8 mouse cellular contexts compared by ENCODE assay signal in genomic region chr4:63213907-63214621, GRCm38 (mm10). TPM values are rescaled to one million over a fixed set of nuclear protein-coding genes. Genes with fewer than 3 reads are reported as not detected.
DNase-seq lines count a peak whose midpoint lies in the region; ATAC-seq and TF ChIP-seq lines count a peak whose summit lies in the region.

Gene Col27a1 (plus strand): TSS chr4:63214004.

- TF ChIP-seq POLR2A in heart, adult 2 months (IDR thresholded peaks at IDR 0.05; ENCODE audit: insufficient read depth, low read depth, low read length), result no peak
- no peak for TF ChIP-seq POLR2A in embryonic fibroblast, embryonic 13.5 days (IDR thresholded peaks at IDR 0.05; ENCODE audit: low read depth, low read length)

- intact Hi-C loops in heart, adult 2 months (cut with DNase I), result loop anchor here (2.0 kb wide), 1 partner anchor 65 kb away; no protein-coding TSS in a partner anchor
- intact Hi-C loops in heart, postnatal 36 days (cut with DNase I), result loop anchor here (2.0 kb wide), 1 partner anchor 29 kb away; no protein-coding TSS in a partner anchor

- H3K27ac ChIP-seq in heart, adult 2 months, result no peak within 1 kb of the TSS
- no peak within 1 kb of the TSS for H3K27ac ChIP-seq in embryonic fibroblast, embryonic 13.5 days (ENCODE audit: insufficient read depth, low read length)
- no peak within 1 kb of the TSS; the same call in 1 of the 2 replicates for H3K27ac ChIP-seq in limb, embryonic 11.5 days (replicated peaks; ENCODE audit: low read depth, low read length)
- no peak within 1 kb of the TSS for H3K27ac ChIP-seq in neural tube, embryonic 13.5 days (replicated peaks)

- TF ChIP-seq CTCF in heart, adult 2 months (IDR thresholded peaks at IDR 0.05), result peak; percentile 44
- TF ChIP-seq CTCF in G1E (IDR thresholded peaks at IDR 0.05; ENCODE audit: low read depth, low read length), result no peak
- TF ChIP-seq CTCF in embryonic fibroblast, embryonic 13.5 days (IDR thresholded peaks at IDR 0.05; ENCODE audit: borderline replicate concordance, insufficient read depth, low read length), result no peak

- H3K79me2 ChIP-seq in heart, adult 2 months (replicated peaks; ENCODE audit: control insufficient read depth, insufficient read depth, low read length), result no peaks in the 10 kb centered on the region

- peaks cover 90% of the 10 kb centered on the region for H3K9me3 ChIP-seq in G1E (replicated peaks)
- H3K9me3 ChIP-seq in limb, embryonic 11.5 days (ENCODE audit: control insufficient read depth, low read length), result no peaks in the 10 kb centered on the region
- H3K9me3 ChIP-seq in neural tube, embryonic 13.5 days, result no peaks in the 10 kb centered on the region

- WGBS in heart, adult 2 months, result 2% methylated on average over 61 of the region's 61 CpGs
- under 1% methylated on average over 57 of the region's 61 CpGs for WGBS in limb, embryonic 11.5 days
- under 1% methylated on average over 61 of the region's 61 CpGs for WGBS in neural tube, embryonic 13.5 days

- H3K9ac ChIP-seq in heart, adult 2 months (ENCODE audit: low read depth, low read length), result no peak within 1 kb of the TSS
- peak within 1 kb of the TSS; percentile 66 for H3K9ac ChIP-seq in limb, embryonic 11.5 days (ENCODE audit: low read length)
- H3K9ac ChIP-seq in neural tube, embryonic 13.5 days, result peak within 1 kb of the TSS; percentile 54

- H3K4me3 ChIP-seq in heart, adult 2 months, result peak within 1 kb of the TSS; percentile 31; the same call in 1 of the 2 replicates
- peak within 1 kb of the TSS; percentile 36; the same call in 1 of the 2 replicates for H3K4me3 ChIP-seq in G1E (ENCODE audit: low read depth, low read length)
- H3K4me3 ChIP-seq in embryonic fibroblast, embryonic 13.5 days (ENCODE audit: insufficient read depth, low read length), result 0 out of 2 replicates have a peak within 1 kb of the TSS, but pooled peaks have one; percentile 4
- peak within 1 kb of the TSS; percentile 74 for H3K4me3 ChIP-seq in limb, embryonic 11.5 days (ENCODE audit: low read depth, low read length)
- H3K4me3 ChIP-seq in neural tube, embryonic 13.5 days, result peak within 1 kb of the TSS; percentile 66

- no peak for TF ChIP-seq EP300 in heart, adult 2 months (IDR thresholded peaks at IDR 0.05; ENCODE audit: insufficient read depth, low read depth, low read length)

- no peaks in the 10 kb centered on the region for H3K36me3 ChIP-seq in heart, adult 2 months (ENCODE audit: control insufficient read depth, insufficient read depth, low read length)
- H3K36me3 ChIP-seq in G1E (replicated peaks), result no peaks in the 10 kb centered on the region
- no peaks in the 10 kb centered on the region for H3K36me3 ChIP-seq in limb, embryonic 11.5 days (ENCODE audit: control insufficient read depth, insufficient read depth, low read length)
- no peaks in the 10 kb centered on the region for H3K36me3 ChIP-seq in neural tube, embryonic 13.5 days

- H3K4me1 ChIP-seq in heart, adult 2 months (ENCODE audit: control insufficient read depth, insufficient read depth, low read length), result peaks cover 4% of the 10 kb centered on the region
- no peaks in the 10 kb centered on the region for H3K4me1 ChIP-seq in G1E (ENCODE audit: insufficient read depth, low read depth, low read length)
- peaks cover 13% of the 10 kb centered on the region; the same call in 1 of the 2 replicates for H3K4me1 ChIP-seq in embryonic fibroblast, embryonic 13.5 days (ENCODE audit: control insufficient read depth, insufficient read depth, low read length)
- H3K4me1 ChIP-seq in limb, embryonic 11.5 days (ENCODE audit: control insufficient read depth, insufficient read depth, low read length), result peaks cover 8% of the 10 kb centered on the region
- H3K4me1 ChIP-seq in neural tube, embryonic 13.5 days (replicated peaks), result peaks cover 29% of the 10 kb centered on the region

- ATAC-seq in G1E (ENCODE audit: extremely low read depth, insufficient number of reproducible peaks, low FRiP score, poor library complexity, severe bottlenecking), result no peak
- peak; percentile 60 for ATAC-seq in limb, embryonic 11.5 days (ENCODE audit: insufficient number of reproducible peaks, low FRiP score, low TSS enrichment, low read depth)
- ATAC-seq in neural tube, embryonic 13.5 days (ENCODE audit: low read depth), result peak; percentile 41

- DNase-seq in heart, adult 2 months, result peak in 1 of 2 experiments; percentile 33
- DNase-seq in heart, postnatal 36 days, result no peak
- no peak for DNase-seq in G1E (ENCODE audit: low spot score)
- DNase-seq in limb, embryonic 11.5 days (ENCODE audit: low spot score), result peak; percentile 85
- DNase-seq in natural killer cell, adult 2 months (ENCODE audit: low spot score in 2 of 2), result no peak
- no peak for DNase-seq in left cerebral cortex, adult 18-20 months (ENCODE audit: low spot score in 2 of 2)

- H3K27me3 ChIP-seq in heart, adult 2 months (ENCODE audit: control insufficient read depth, insufficient read depth, low read length), result peaks cover 8% of the 10 kb centered on the region
- no peaks in the 10 kb centered on the region; the same call in 1 of the 2 replicates for H3K27me3 ChIP-seq in G1E (ENCODE audit: insufficient read depth, low read length)
- H3K27me3 ChIP-seq in limb, embryonic 11.5 days (ENCODE audit: control insufficient read depth, insufficient read depth, low read length), result peaks cover 3% of the 10 kb centered on the region; the same call in 1 of the 2 replicates
- peaks cover 70% of the 10 kb centered on the region for H3K27me3 ChIP-seq in neural tube, embryonic 13.5 days

- peak within 1 kb of the TSS; percentile 98 for H3K4me2 ChIP-seq in limb, embryonic 11.5 days (ENCODE audit: low read depth, severe bottlenecking)
- H3K4me2 ChIP-seq in neural tube, embryonic 13.5 days, result peak within 1 kb of the TSS; percentile 100

RNA-seq across cellular contexts. Expression of gene Col27a1, which starts in this region (rescaled TPM):
- 1 to 10 TPM in 1 of 2 experiments, under 1 TPM in 1; 0.86 to 1.8 TPM for total RNA-seq in heart, adult 2 months (2021)
- polyA plus RNA-seq in heart, adult 2 months (2012; rRNA removed), result 3.1 and 3.8 TPM in 2 replicates
- total RNA-seq in heart, postnatal 36 days (2021), result 1 to 10 TPM; 1.1 to 1.4 TPM
- total RNA-seq in G1E (2014; fragmentation: Nextera tagmentation), result not detected in 2 replicates
- under 0.01 and 0.16 TPM in 2 replicates for total RNA-seq in G1E (2017)
- not detected in 2 replicates for polyA plus RNA-seq in G1E (2012)
- polyA plus RNA-seq in embryonic fibroblast, embryonic 13.5 days (2011; ENCODE audit: insufficient read length, low read depth, missing spikeins), result 11.8 and 18.2 TPM in 2 replicates
- polyA plus RNA-seq in limb, embryonic 11.5 days (2014; fragmentation: Nextera tagmentation; extraction: Ambion mirVana), result 9.8 and 12.1 TPM in 2 replicates
- 3.0 and 4.6 TPM in 2 replicates for polyA plus RNA-seq in neural tube, embryonic 13.5 days (2015; fragmentation: Nextera tagmentation; extraction: Ambion mirVana)
- 1 to 10 TPM; 4.2 to 5.2 TPM for total RNA-seq in left cerebral cortex, adult 18-20 months (2021)

Comparison
In these comparisons a context has a peak if more than half of its experiments do, and no peak if none do; other contexts are left out.
1. H3K4me3 ChIP-seq: peak in every context shown above with its lines; median percentile 74 in limb, embryonic 11.5 days; 66 in neural tube, embryonic 13.5 days; 36 in G1E; 31 in heart, adult 2 months; 4 in embryonic fibroblast, embryonic 13.5 days.